Mouse (Mus musculus): ENCODE results near the gene Cgrrf1. TPM values are rescaled to one million over a fixed set of nuclear protein-coding genes. Genes with fewer than 3 reads are reported as not detected.

Cgrrf1 gene
- total RNA-seq, 1 experiment, result 6.6 TPM

DNA sequence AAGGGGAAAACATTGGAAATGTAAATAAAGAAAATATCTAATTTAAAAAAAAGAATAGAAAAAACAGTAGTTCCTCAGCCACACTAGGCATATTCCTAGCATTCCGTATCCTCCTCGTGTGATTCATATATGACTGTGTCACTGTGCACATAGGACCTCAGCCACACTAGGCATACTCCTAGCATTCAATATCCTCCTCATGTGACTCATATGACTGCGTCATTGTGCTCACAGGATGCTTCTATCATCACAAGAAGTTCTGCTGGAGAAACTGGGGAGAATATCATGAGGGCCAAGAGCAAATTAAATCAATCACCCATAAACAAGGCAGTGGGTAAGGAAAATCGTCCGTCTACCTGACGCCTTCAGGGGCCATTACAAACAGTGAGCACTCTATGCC is 41.2 kb upstream of the Cgrrf1 start:
- H3K9me3 ChIP-seq (ENCODE audit: control insufficient read depth, insufficient read depth, low read depth, low read length), result no peaks in the 10 kb centered on the region
- TF ChIP-seq HCFC1 (IDR thresholded peaks at IDR 0.05; ENCODE audit: borderline replicate concordance, insufficient read depth, low read length), result no peak
- no peak for TF ChIP-seq ZC3H11A (IDR thresholded peaks at IDR 0.05; ENCODE audit: borderline replicate concordance, low read depth, low read length)
- no peak for TF ChIP-seq ZNF384 (IDR thresholded peaks at IDR 0.05; ENCODE audit: low read depth, low read length)
- no peak for TF ChIP-seq MAFK (IDR thresholded peaks at IDR 0.05; ENCODE audit: insufficient read depth, low read depth, low read length)
- TF ChIP-seq CHD2 (IDR thresholded peaks at IDR 0.05; ENCODE audit: low read depth, low read length), result no peak
- H3K9ac ChIP-seq (ENCODE audit: insufficient read depth, low read depth, low read length, poor library complexity, severe bottlenecking), result no peak overlapping the region
- DNase-seq (ENCODE audit: low read depth, low spot score), result no peak
- peaks cover 0 to 2% of the 10 kb centered on the region in 2 experiments; a peak in 1 of 4 replicates for H3K4me1 ChIP-seq (ENCODE audit: control insufficient read depth in 2 of 2, insufficient read depth in 2 of 2, low read length in 2 of 2, poor library complexity in 1 of 2)
- no peaks in the 10 kb centered on the region for H3K36me3 ChIP-seq (ENCODE audit: control insufficient read depth, insufficient read depth, low read length, poor library complexity, severe bottlenecking)
- H3K4me3 ChIP-seq (ENCODE audit: insufficient read depth in 1 of 2, low read depth in 1 of 2, low read length in 2 of 2, poor library complexity in 1 of 2, severe bottlenecking in 1 of 2), result no peak overlapping the region
- H3K27ac ChIP-seq (ENCODE audit: insufficient read depth, low read depth, low read length, poor library complexity, severe bottlenecking), result no peak overlapping the region
- in situ Hi-C loops (cut with MboI; ENCODE audit: low sequenced_read_pairs in 2 of 2, unreplicated experiment in 2 of 2), result no loop called here

DNA sequence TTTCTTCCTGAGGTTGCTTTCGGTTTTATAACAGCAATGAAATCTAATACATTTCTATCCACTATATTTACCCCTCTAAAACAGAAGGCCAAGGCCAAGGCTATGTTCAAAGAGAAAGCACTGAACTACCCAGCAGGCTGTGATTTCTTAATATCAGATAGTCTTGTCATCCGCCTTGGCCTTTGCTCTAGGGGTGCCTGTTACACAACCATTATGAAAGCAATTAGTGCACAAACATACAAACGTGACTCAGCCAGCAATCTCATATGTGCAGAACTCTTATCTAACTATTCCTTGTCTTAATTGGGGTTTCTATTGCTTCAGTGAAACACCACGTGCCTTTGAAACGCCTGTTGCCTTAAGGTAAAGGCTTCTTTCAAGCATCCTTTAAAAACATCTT is 37.8 kb upstream of the Cgrrf1 start:
- no peaks in the 10 kb centered on the region for H3K4me1 ChIP-seq (ENCODE audit: control insufficient read depth in 2 of 2, insufficient read depth in 2 of 2, low read length in 2 of 2, poor library complexity in 1 of 2)
- no peak overlapping the region for H3K9ac ChIP-seq (ENCODE audit: insufficient read depth, low read depth, low read length, poor library complexity, severe bottlenecking)
- DNase-seq (ENCODE audit: low read depth, low spot score), result no peak
- no peak overlapping the region for H3K27ac ChIP-seq (ENCODE audit: insufficient read depth, low read depth, low read length, poor library complexity, severe bottlenecking)
- in situ Hi-C loops (cut with MboI; ENCODE audit: low sequenced_read_pairs in 2 of 2, unreplicated experiment in 2 of 2), result no loop called here
- no peaks in the 10 kb centered on the region for H3K36me3 ChIP-seq (ENCODE audit: control insufficient read depth, insufficient read depth, low read length, poor library complexity, severe bottlenecking)
- TF ChIP-seq HCFC1 (IDR thresholded peaks at IDR 0.05; ENCODE audit: borderline replicate concordance, insufficient read depth, low read length) (no peak), CHD2 (IDR thresholded peaks at IDR 0.05; ENCODE audit: low read depth, low read length) (no peak), ZC3H11A (IDR thresholded peaks at IDR 0.05; ENCODE audit: borderline replicate concordance, low read depth, low read length) (no peak), ZNF384 (IDR thresholded peaks at IDR 0.05; ENCODE audit: low read depth, low read length) (no peak), MAFK (IDR thresholded peaks at IDR 0.05; ENCODE audit: insufficient read depth, low read depth, low read length) (no peak)
- H3K9me3 ChIP-seq (ENCODE audit: control insufficient read depth, insufficient read depth, low read depth, low read length), result no peaks in the 10 kb centered on the region
- no peak overlapping the region for H3K4me3 ChIP-seq (ENCODE audit: insufficient read depth in 1 of 2, low read depth in 1 of 2, low read length in 2 of 2, poor library complexity in 1 of 2, severe bottlenecking in 1 of 2)

DNA sequence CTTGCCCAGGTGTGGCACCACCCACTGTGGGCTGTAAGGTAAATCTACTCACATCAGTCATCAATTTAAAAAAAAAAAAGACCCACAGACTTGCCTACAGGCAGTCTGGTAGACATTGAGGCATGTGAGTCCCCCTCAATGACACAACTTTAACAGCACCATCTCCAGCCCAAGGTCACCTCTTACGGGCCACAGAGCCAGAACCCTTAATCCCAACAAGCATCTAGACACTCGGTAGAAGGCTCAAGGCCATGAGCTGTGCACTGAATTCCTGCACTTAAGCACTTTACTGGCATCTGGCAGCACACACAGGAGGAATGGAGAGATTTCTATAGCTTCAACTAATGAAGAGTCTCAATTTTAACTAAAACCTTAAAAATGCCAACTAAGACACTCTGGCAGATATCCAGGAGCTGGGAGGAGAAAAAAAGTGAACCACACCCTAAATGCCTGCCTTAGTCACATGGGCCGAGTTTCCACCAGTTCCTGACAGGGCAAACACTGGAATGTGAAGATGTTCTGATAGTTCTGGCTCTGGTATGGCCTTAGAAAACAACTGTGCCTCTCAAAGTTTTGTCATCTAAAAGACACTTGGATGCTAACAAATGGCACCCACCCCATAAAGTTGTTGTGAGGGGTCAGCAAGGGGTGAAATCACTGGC is 31.1 kb upstream of the Cgrrf1 start:
- no peak overlapping the region for H3K27ac ChIP-seq (ENCODE audit: insufficient read depth, low read depth, low read length, poor library complexity, severe bottlenecking)
- in situ Hi-C loops (cut with MboI; ENCODE audit: low sequenced_read_pairs in 2 of 2, unreplicated experiment in 2 of 2), result no loop called here
- H3K9ac ChIP-seq (ENCODE audit: insufficient read depth, low read depth, low read length, poor library complexity, severe bottlenecking), result no peak overlapping the region
- TF ChIP-seq HCFC1 (IDR thresholded peaks at IDR 0.05; ENCODE audit: borderline replicate concordance, insufficient read depth, low read length) (no peak), ZNF384 (IDR thresholded peaks at IDR 0.05; ENCODE audit: low read depth, low read length) (no peak)
- no peak for DNase-seq (ENCODE audit: low read depth, low spot score)
- peaks cover 3% of the 10 kb centered on the region; the same call in 1 of the 2 replicates for H3K36me3 ChIP-seq (ENCODE audit: control insufficient read depth, insufficient read depth, low read length, poor library complexity, severe bottlenecking)
- no peak overlapping the region for H3K4me3 ChIP-seq (ENCODE audit: insufficient read depth in 1 of 2, low read depth in 1 of 2, low read length in 2 of 2, poor library complexity in 1 of 2, severe bottlenecking in 1 of 2)
- no peaks in the 10 kb centered on the region for H3K9me3 ChIP-seq (ENCODE audit: control insufficient read depth, insufficient read depth, low read depth, low read length)
- H3K4me1 ChIP-seq (ENCODE audit: control insufficient read depth in 2 of 2, insufficient read depth in 2 of 2, low read length in 2 of 2, poor library complexity in 1 of 2), result no peaks in the 10 kb centered on the region

DNA sequence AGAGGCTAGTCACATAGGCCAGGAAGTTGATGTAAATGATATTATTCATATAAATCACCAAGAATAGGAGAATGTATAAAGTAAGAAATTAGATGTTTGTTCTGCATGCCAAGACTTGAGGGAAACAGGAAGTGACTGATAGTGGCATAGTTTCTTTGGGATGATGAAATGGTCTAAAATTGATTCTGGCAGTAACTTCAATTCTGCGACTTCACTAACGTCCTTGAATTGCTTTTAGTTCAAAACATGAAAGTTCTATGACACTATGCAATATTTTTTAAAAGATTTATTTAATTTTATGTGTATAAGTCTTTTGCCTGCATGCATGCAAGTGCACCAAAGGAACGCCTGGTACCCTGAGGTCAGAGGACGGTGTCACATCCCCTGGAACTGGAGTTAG is 28.7 kb upstream of the Cgrrf1 start:
- no peak for DNase-seq (ENCODE audit: low read depth, low spot score)
- in situ Hi-C loops (cut with MboI; ENCODE audit: low sequenced_read_pairs in 2 of 2, unreplicated experiment in 2 of 2), result no loop called here
- Histone ChIP-seq H3K4me1 (ENCODE audit: control insufficient read depth in 2 of 2, insufficient read depth in 2 of 2, low read length in 2 of 2, poor library complexity in 1 of 2) (no peaks in the 10 kb centered on the region), H3K9me3 (ENCODE audit: control insufficient read depth, insufficient read depth, low read depth, low read length) (no peaks in the 10 kb centered on the region), H3K27ac (ENCODE audit: insufficient read depth, low read depth, low read length, poor library complexity, severe bottlenecking) (no peak overlapping the region), H3K4me3 (ENCODE audit: insufficient read depth in 1 of 2, low read depth in 1 of 2, low read length in 2 of 2, poor library complexity in 1 of 2, severe bottlenecking in 1 of 2) (no peak overlapping the region), H3K36me3 (ENCODE audit: control insufficient read depth, insufficient read depth, low read length, poor library complexity, severe bottlenecking) (peaks cover 3% of the 10 kb centered on the region; the same call in 1 of the 2 replicates), H3K9ac (ENCODE audit: insufficient read depth, low read depth, low read length, poor library complexity, severe bottlenecking) (no peak overlapping the region)
- TF ChIP-seq ZC3H11A (IDR thresholded peaks at IDR 0.05; ENCODE audit: borderline replicate concordance, low read depth, low read length) (no peak), CHD2 (IDR thresholded peaks at IDR 0.05; ENCODE audit: low read depth, low read length) (no peak), MAFK (IDR thresholded peaks at IDR 0.05; ENCODE audit: insufficient read depth, low read depth, low read length) (no peak), HCFC1 (IDR thresholded peaks at IDR 0.05; ENCODE audit: borderline replicate concordance, insufficient read depth, low read length) (no peak), ZNF384 (IDR thresholded peaks at IDR 0.05; ENCODE audit: low read depth, low read length) (no peak)

DNA sequence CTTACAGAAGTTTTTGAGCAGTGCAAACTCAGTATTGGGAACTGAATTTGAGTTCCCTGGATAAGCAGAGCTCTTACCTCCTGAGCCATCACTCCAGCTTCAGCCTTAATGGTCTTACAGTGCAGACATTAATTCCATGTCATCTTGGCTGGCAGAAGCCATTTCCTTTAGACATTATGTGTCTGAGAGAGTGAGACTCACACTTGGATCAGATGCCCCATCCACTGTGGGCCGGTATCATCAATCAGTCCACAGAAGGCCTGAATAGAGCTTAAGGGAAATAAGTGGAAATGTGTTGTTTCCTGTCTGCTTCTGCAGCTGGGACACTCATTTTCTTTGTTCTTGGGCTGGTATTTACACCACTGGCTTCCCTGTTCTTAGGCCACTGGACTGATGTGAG is 28.1 kb upstream of the Cgrrf1 start:
- Histone ChIP-seq H3K9ac (ENCODE audit: insufficient read depth, low read depth, low read length, poor library complexity, severe bottlenecking) (no peak overlapping the region), H3K27ac (ENCODE audit: insufficient read depth, low read depth, low read length, poor library complexity, severe bottlenecking) (no peak overlapping the region), H3K4me1 (ENCODE audit: control insufficient read depth in 2 of 2, insufficient read depth in 2 of 2, low read length in 2 of 2, poor library complexity in 1 of 2) (no peaks in the 10 kb centered on the region), H3K9me3 (ENCODE audit: control insufficient read depth, insufficient read depth, low read depth, low read length) (no peaks in the 10 kb centered on the region), H3K36me3 (ENCODE audit: control insufficient read depth, insufficient read depth, low read length, poor library complexity, severe bottlenecking) (peaks cover 3% of the 10 kb centered on the region; the same call in 1 of the 2 replicates), H3K4me3 (ENCODE audit: insufficient read depth in 1 of 2, low read depth in 1 of 2, low read length in 2 of 2, poor library complexity in 1 of 2, severe bottlenecking in 1 of 2) (no peak overlapping the region)
- in situ Hi-C loops (cut with MboI; ENCODE audit: low sequenced_read_pairs in 2 of 2, unreplicated experiment in 2 of 2), result no loop called here
- no peak for DNase-seq (ENCODE audit: low read depth, low spot score)
- TF ChIP-seq ZC3H11A (IDR thresholded peaks at IDR 0.05; ENCODE audit: borderline replicate concordance, low read depth, low read length) (no peak), MAFK (IDR thresholded peaks at IDR 0.05; ENCODE audit: insufficient read depth, low read depth, low read length) (no peak), HCFC1 (IDR thresholded peaks at IDR 0.05; ENCODE audit: borderline replicate concordance, insufficient read depth, low read length) (no peak), CHD2 (IDR thresholded peaks at IDR 0.05; ENCODE audit: low read depth, low read length) (no peak), ZNF384 (IDR thresholded peaks at IDR 0.05; ENCODE audit: low read depth, low read length) (no peak)
